Mouse (Mus musculus) MEL-GATA-1-ER (cell line): ENCODE data around the gene 1700037C18Rik.
"Not testable (repeated sequence)": the region's sequence is repeated elsewhere in the genome, so short reads cannot be mapped to it uniquely, and the experiment has no call there.

Experiments
- DNase-seq: peaks from one replicate; pipeline ENCODE4 v3.0.0-alpha.2; 2012; ENCODE audit warnings: low read depth; ENCODE audit errors: extremely low read depth

Gene 1700037C18Rik

GRCm38 (mm10) chr16:3872216-3873047 lies 36.1 kb downstream of the 1700037C18Rik start, which contains the start of gene Naa60:
Naa60 (plus strand) TSS chr16:3872375.
- DNase-seq: no peak

- no peak for DNase-seq
Observed at GRCm38 (mm10) chr16:3871815-3872214, 36.7 kb downstream of the 1700037C18Rik start.

- DNase-seq: no peak
Observed at GRCm38 (mm10) chr16:3859254-3859653, 49.2 kb downstream of the 1700037C18Rik start.

DNA sequence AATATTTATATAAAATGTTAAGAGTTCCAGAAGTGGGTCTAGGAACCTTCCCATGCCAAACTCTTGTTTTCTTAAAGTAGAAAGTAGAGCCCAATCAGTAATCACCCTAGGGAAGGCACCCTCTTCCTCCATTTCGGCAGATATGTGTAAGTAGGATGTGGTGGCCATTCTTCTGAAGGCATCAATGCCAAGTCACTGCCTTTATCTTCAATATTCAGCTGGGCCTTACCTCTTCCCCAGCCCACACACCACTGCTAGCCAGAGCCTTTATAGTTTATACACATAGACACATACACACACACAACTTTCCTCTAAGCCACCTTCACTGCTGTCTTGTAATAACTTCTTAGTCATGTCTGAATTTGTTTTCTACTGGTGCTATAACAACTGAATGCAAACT lies 52.7 kb downstream of the 1700037C18Rik start:
- DNase-seq: peak; percentile 18

DNA sequence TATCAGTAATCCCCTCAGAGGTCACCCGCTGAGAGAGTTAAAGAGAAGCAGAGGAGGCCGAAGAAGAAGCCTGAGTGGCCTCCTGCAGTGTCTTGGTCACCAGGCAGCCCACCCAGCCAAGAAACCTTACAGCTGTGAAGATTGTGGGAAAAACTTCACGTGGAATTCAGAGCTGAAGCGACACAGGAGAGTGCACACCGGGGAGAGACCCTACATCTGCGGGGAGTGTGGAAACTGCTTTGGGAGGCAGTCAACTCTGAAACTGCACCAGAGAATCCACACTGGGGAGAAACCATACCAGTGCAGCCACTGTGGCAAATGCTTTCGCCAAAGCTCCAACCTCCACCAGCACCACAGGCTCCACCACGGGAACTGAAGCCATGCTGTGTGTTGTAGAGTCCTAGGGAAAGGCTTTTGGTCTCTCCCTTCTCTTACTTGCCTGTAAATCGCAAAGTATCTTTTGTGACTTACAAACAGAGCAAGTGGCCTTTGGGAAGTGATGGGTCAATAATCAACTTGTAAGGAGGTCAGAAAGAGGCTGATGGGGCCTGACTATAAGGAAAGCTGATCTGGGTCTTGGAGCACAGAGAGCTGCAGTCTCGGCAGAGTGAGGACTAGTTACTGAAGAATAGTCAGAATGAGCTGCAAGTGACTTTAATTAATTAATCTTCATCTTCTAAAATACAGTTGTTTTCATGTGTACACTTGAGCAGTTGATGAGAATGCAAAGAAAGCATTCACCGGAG lies 53.9 kb downstream of the 1700037C18Rik start:
- no peak for DNase-seq

GRCm38 (mm10) chr16:3852586-3852985 lies 55.9 kb downstream of the 1700037C18Rik start:
- no peak for DNase-seq

- DNase-seq: not testable (repeated sequence)
Observed at GRCm38 (mm10) chr16:3851301-3851700, 57.2 kb downstream of the 1700037C18Rik start.

GRCm38 (mm10) chr16:3848416-3848815 lies 60.1 kb downstream of the 1700037C18Rik start:
- no peak for DNase-seq

- DNase-seq: no peak
Observed at GRCm38 (mm10) chr16:3847871-3848270, 60.6 kb downstream of the 1700037C18Rik start.

DNA sequence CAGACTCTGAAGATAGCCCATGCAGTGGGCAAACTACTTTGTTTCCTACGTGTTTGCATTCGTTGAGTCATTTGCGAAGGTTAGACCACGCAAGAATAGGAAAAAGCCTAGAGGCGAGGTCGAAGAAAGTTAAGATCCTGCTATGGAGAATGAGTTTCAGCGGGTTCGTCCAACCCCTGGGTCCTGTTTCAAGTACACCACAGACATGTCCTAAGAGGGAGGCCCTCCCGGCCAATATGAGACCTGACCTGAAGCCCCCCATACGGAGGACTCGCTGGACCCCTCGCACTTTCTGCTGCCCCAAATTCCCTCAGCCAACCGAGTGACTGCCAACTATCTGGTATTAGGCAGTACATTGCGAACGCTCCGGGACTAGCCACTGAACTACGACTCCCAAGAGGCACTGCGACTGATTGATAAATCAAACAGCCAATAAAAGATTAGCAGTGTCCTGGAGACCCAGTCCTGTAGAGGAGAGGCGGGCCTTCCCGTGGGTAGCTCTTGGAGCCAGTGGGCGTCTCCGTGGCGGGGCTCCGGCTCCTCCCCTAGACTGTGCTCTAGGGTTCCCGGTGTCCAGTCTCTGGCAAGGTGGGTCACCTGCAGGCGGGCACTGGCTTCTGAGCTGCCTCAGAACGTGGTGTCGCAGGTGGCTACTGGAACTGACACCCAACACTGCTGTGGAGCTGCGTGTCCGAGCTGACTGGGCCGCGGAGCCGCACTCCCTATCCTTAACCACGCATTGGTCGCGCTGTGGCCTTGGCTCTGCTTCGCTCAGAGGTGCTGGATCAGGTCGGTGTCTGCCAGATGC lies 61.6 kb downstream of the 1700037C18Rik start, which contains the start of gene Zfp174:
Zfp174 (plus strand) TSS at position 558 of the 808 bp plus-strand sequence.
- DNase-seq: peak; percentile 94
